Mouse (Mus musculus): ENCODE results near the gene Haus8.
"Not testable (repeated sequence)": the region's sequence is repeated elsewhere in the genome, so short reads cannot be mapped to it uniquely, and the experiment has no call there.

- TF ChIP-seq CTCF (conservative IDR thresholded peaks at IDR 0.05; ENCODE audit: insufficient read depth, insufficient read length, low read depth, low read length); POLR2A (IDR thresholded peaks at IDR 0.05; ENCODE audit: low read depth, low read length): not testable (repeated sequence)
Observed at GRCm38 (mm10) chr8:71281731-71282130, 9.0 kb upstream of the Haus8 start.
